Mouse (Mus musculus) forebrain, postnatal 0 days (tissue): Measurements from ENCODE around the gene Cpn2. TPM values are rescaled to one million over a fixed set of nuclear protein-coding genes. Genes with fewer than 3 reads are reported as not detected.

Experiments used
- ATAC-seq: fragments of 200-750 bp; cut with Nextera tagmentation; 2 replicates; pipeline ENCODE4 v1.8.0; 2017; ENCODE audit warnings: mild to moderate bottlenecking, moderate library complexity
- DNase-seq: peaks from one replicate; pipeline ENCODE4 v3.0.0-alpha.2; 2015
- H3K27ac ChIP-seq: fragments of 300-500 bp; sonication (generic); 2 replicates; pipeline ENCODE4 v1.5.1; 2014; ENCODE audit warnings: low read depth, mild to moderate bottlenecking, antibody characterized with exemption, low read length, moderate library complexity, mixed read lengths
- H3K27me3 ChIP-seq: fragments of 300-500 bp; sonication (generic); 2 replicates; pipeline ENCODE4 v1.6.1; 2014; ENCODE audit warnings: mild to moderate bottlenecking, low read length, mixed read lengths; ENCODE audit not compliant: insufficient read depth
- H3K36me3 ChIP-seq: fragments of 300-500 bp; sonication (generic); 2 replicates; pipeline ENCODE4 v1.6.1; 2014; ENCODE audit warnings: mild to moderate bottlenecking, moderate library complexity; ENCODE audit not compliant: insufficient read depth
- H3K4me1 ChIP-seq: fragments of 300-500 bp; sonication (generic); 2 replicates; pipeline ENCODE4 v1.6.1; 2014; ENCODE audit warnings: antibody characterized with exemption; ENCODE audit not compliant: insufficient read depth
- H3K4me2 ChIP-seq: fragments of 300-500 bp; sonication (generic); 2 replicates; pipeline ENCODE4 v1.6.1; 2014; ENCODE audit warnings: low read depth, mild to moderate bottlenecking, moderate library complexity
- H3K4me3 ChIP-seq: fragments of 300-500 bp; sonication (generic); 2 replicates; pipeline ENCODE4 v1.5.1; 2014; ENCODE audit warnings: low read depth, low read length, mixed read lengths
- H3K9ac ChIP-seq: fragments of 300-500 bp; sonication (generic); 2 replicates; pipeline ENCODE4 v1.6.1; 2014; ENCODE audit warnings: mild to moderate bottlenecking
- H3K9me3 ChIP-seq: fragments of 300-500 bp; sonication (generic); 2 replicates; pipeline ENCODE4 v1.6.1; 2016; ENCODE audit warnings: low read length
- CTCF ChIP-seq: sonication (generic); IDR thresholded peaks from 2 replicates; pipeline ENCODE4 v1.5.1; 2016; ENCODE audit warnings: antibody characterized with exemption, control low read depth, low read depth
- WGBS: fragments of 180-500 bp; shearing (Covaris S2); extraction: QIAGEN DNeasy Blood & Tissue Kit; methylation state at CpG from one replicate; pipeline ENCODE4 v1.1.7; 2014; 5-methylcytosine and 5-hydroxymethylcytosine counted together
- polyA plus RNA-seq: library from polyadenylated mRNA; unstranded; fragments of >200 nt; fragmentation: Nextera tagmentation; extraction: Ambion mirVana; gene quantifications from 2 replicates; pipeline ENCODE4 v1.2.1, GENCODE M21; 2015
- total RNA-seq: library from RNA; depleted of rRNA; stranded (reverse); fragments of >200 nt; gene quantifications from 2 replicates; pipeline ENCODE4 v1.2.3, GENCODE M21; 2014; rRNA removed

The Cpn2 gene
- total RNA-seq (not detected in 2 replicates), polyA plus RNA-seq (not detected in 2 replicates)

GRCm38 (mm10) chr16:30267359-30267758, at the start of gene Cpn2:
Gene Cpn2, minus strand, starts transcription at chr16:30267499.
- Histone ChIP-seq H3K4me1 (no peaks in the 10 kb centered on the region; the same call in 1 of the 2 replicates), H3K27me3 (no peaks in the 10 kb centered on the region), H3K9me3 (no peaks in the 10 kb centered on the region), H3K4me2 (no peak within 1 kb of the TSS), H3K36me3 (no peaks in the 10 kb centered on the region), H3K27ac (no peak within 1 kb of the TSS), H3K9ac (no peak within 1 kb of the TSS), H3K4me3 (no peak within 1 kb of the TSS)
- DNase-seq (no peak), ATAC-seq (no peak)
- WGBS: 79% methylated on average over 5 of the region's 5 CpGs
- no peak for TF ChIP-seq CTCF

- no peaks in the 10 kb centered on the region for H3K36me3 ChIP-seq
- H3K27me3 ChIP-seq: peaks cover 6% of the 10 kb centered on the region
- no peak overlapping the region for H3K4me2 ChIP-seq
- peak; percentile 73 for TF ChIP-seq CTCF
- DNase-seq (peak; percentile 69), ATAC-seq (no peak)
- H3K27ac ChIP-seq: no peak overlapping the region
- H3K9me3 ChIP-seq: no peaks in the 10 kb centered on the region
- H3K9ac ChIP-seq: no peak overlapping the region
- H3K4me1 ChIP-seq: 0 out of 2 replicates have a peak, but pooled peaks cover 7% of the 10 kb centered on the region
- H3K4me3 ChIP-seq: no peak overlapping the region
These were observed 46.9 kb upstream of the Cpn2 start for GRCm38 (mm10) chr16:30314236-30314635.

DNA sequence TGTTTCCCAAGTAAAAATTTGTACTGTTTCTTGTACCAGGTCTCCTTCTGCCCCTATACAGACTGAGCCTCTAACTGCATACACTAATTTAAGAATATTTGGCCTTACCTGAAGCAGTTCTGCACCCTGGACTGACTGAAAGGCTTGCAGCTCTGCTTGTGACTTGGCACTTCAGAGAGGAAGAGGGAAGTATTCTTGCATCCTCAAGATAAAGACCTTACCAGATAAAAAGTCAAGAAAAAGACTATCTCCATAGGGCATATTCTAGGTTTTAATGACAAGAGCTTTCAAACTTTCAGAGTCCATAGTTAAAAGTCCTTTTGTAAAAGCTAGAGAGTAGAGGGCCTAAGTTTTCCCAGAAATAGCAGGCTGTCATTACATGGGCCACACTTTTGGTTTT, 43.3 kb upstream of the Cpn2 start, which contains the start of gene Gp5:
TSS of gene Gp5 (minus strand) at position 133 of the 400 bp plus-strand sequence.
- DNase-seq: no peak
- H3K27me3 ChIP-seq: peaks cover 6% of the 10 kb centered on the region
- peak within 1 kb of the TSS; percentile 91 for H3K4me2 ChIP-seq
- 0 out of 2 replicates have a peak, but pooled peaks cover 7% of the 10 kb centered on the region for H3K4me1 ChIP-seq
- no peak for ATAC-seq
- H3K9ac ChIP-seq: peak within 1 kb of the TSS; percentile 62; the same call in 1 of the 2 replicates
- no peaks in the 10 kb centered on the region for H3K36me3 ChIP-seq
- no peak for TF ChIP-seq CTCF
- H3K4me3 ChIP-seq: peak within 1 kb of the TSS; percentile 57
- H3K9me3 ChIP-seq: no peaks in the 10 kb centered on the region
- H3K27ac ChIP-seq: no peak within 1 kb of the TSS

DNA sequence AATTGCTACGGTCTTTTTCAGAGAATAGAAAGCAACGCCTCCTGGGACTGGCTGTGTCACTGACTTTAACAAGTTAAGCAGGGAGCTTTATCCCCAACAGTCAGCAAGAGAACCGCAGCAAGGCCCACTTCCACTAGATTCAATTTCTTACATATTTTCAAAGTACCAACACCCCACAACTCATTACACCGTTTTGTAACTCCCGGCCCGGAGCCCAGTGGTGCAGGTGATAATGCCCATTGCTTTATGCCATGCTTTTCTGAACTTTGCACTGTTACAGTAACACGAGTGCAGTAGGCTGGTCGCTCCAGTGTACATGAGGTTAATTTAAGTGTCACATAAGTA, 42.8 kb upstream of the Cpn2 start:
- Histone ChIP-seq H3K27ac (no peak overlapping the region), H3K27me3 (peaks cover 6% of the 10 kb centered on the region), H3K36me3 (no peaks in the 10 kb centered on the region), H3K4me2 (no peak overlapping the region; the same call in 1 of the 2 replicates), H3K9me3 (no peaks in the 10 kb centered on the region), H3K4me3 (no peak overlapping the region), H3K4me1 (0 out of 2 replicates have a peak, but pooled peaks cover 7% of the 10 kb centered on the region), H3K9ac (no peak overlapping the region)
- no peak for TF ChIP-seq CTCF
- WGBS: 62% methylated on average over 8 of the region's 8 CpGs
- no peak for DNase-seq
- no peak for ATAC-seq

DNA sequence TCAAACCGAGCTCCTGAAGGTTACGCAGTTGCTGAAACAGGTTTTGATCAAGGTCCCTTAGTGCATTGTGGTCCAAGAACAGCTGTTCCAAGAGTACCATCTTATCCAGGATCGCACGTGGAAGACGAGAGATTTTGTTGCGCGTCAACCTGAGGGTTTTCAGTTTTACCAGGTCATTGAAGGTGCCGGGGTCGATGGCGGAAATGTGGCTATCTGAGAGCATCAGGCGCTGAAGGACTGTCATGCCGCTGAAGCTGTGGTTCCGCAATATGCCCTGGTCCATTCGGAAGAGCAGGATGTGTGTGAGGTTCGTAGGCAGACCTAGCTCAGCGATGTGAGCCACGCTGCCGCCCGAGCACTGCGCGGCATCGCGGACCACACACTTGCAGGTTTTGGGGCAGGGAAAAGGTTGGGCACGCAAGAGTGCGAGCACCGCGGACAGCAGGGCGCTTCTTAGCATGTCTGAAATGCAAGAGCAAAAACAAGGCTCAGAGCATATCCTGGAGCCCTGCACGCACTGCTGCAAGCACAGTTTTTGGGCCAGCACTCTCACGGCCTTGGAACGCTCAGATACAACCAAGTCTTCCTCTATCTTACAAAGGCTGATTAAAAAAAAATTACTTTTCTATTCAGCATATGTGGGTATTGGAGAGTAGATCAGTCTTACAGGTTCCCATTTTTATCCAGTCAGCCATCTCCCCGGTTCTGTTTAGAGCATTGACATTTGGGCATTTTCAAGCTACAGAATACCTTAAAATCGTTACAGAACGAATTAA, 42.3 kb upstream of the Cpn2 start:
- no peak overlapping the region for H3K27ac ChIP-seq
- DNase-seq (no peak), ATAC-seq (peak; percentile 21)
- whole genome bisulfite sequencing: 6% methylated on average over 34 of the region's 34 CpGs
- no peaks in the 10 kb centered on the region for H3K36me3 ChIP-seq
- H3K27me3 ChIP-seq: peaks cover 6% of the 10 kb centered on the region
- no peak for TF ChIP-seq CTCF
- no peaks in the 10 kb centered on the region for H3K9me3 ChIP-seq
- H3K9ac ChIP-seq: peak overlapping the region; percentile 62; the same call in 1 of the 2 replicates
- peak overlapping the region; percentile 57 for H3K4me3 ChIP-seq
- peak overlapping the region; percentile 91 for H3K4me2 ChIP-seq
- H3K4me1 ChIP-seq: 0 out of 2 replicates have a peak, but pooled peaks cover 7% of the 10 kb centered on the region

GRCm38 (mm10) chr16:30308616-30309394, 41.5 kb upstream of the Cpn2 start:
- peaks cover 6% of the 10 kb centered on the region for H3K27me3 ChIP-seq
- no peaks in the 10 kb centered on the region for H3K36me3 ChIP-seq
- no peaks in the 10 kb centered on the region for H3K9me3 ChIP-seq
- DNase-seq: peak; percentile 90
- peak overlapping the region; percentile 91 for H3K4me2 ChIP-seq
- peak; percentile 56 for TF ChIP-seq CTCF
- no peak overlapping the region for H3K27ac ChIP-seq
- H3K9ac ChIP-seq: peak overlapping the region; percentile 62
- peak overlapping the region; percentile 57 for H3K4me3 ChIP-seq
- H3K4me1 ChIP-seq: 0 out of 2 replicates have a peak, but pooled peaks cover 7% of the 10 kb centered on the region
- under 1% methylated on average over 71 of the region's 72 CpGs for WGBS
- peak; percentile 89 for ATAC-seq
